Mouse (Mus musculus): ENCODE measurements around the gene Rftn1. TPM values are rescaled to one million over a fixed set of nuclear protein-coding genes. Genes with fewer than 3 reads are reported as not detected.

Rftn1 gene
- polyA plus RNA-seq (2014; fragmentation: Nextera tagmentation; extraction: Ambion mirVana), result 14.4 and 15.5 TPM in 2 replicates

DNA sequence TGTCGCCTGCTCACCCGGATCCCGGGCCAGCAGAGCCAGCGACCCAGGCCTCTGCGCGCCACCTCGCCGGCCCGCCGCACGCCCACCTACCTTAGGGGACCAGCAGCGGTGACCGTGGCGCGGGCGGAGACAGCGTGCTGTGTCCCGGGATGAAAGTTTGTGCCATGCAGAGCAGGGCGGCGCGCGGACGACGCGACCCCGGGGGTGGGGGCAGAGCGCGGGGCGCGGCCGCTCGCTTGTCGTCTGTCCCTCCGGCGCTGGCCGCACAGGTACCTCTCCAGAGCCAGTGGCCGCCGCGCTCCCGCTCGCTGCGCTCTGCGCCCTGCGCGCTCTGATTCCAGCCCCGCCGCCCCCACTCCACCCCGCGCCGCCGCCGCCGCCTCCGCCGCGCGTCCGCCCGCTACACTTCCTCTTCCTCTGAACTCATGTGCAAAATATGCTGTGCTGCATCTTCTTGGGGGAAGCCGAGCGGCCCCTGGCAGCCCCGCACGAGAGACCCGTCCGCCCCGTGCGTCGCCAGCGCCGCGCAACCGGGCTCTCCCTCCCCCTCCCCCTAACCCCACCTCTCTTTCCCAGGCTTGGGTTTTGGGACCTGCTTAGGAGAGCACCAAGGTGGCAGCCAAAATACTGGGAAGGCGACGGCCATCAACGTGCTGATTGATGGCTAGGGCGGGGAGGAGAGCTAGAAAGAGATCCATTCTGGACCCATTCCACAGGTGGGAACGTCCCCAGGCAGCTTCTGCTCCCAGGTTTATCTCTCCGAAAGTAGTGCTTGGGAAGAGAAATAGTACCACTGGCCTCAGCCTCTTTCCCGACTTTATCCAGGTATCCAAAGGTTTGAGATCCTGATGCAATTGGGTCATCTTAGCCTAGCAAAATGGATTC, at the start of gene Rftn1:
TSS of gene Rftn1 (minus strand) at position 544 of the 885 bp plus-strand sequence.
- DNase-seq (ENCODE audit: low spot score), result no peak
- ATAC-seq (ENCODE audit: low read depth), result peak; percentile 62; the same call in 1 of the 2 replicates

DNA sequence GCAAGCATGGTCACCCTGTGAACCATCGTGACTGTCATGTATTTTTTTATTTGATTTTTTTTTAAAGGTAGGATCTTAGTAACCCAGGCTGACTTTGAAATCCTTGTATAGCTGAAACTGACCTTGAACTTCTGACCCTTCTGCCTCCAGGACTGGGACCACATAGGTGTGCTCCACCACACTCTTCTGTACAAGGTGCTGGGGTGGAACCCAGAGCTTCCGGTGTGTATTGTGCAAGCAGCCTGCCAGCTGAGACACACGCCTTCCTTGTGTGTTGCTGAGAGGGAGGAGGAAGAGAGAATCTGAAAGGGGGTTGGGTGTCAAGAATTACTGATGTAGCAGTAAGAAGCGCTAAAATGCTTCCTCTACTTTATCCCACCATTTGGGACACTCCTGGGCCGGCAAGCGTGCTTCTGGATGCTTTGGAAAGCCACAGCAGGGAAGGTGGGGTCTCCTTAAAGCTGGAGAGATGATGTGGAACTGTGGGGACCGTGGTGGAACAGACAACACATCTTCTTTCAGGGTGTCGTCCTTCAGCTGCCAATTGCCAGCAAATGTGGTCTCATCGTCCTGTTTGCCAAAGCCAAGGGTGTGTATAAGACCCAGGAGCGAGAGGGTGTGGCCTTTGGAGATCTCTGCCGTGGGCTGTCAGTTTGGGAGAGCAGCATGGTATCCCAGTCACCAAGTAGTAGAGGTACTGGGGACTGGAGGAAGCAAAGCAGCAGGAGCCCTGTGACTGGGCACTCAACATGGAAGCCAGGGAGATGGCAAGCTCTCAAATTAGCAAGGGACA, 47.5 kb upstream of the Rftn1 start:
- no peak for DNase-seq (ENCODE audit: low spot score)
- Histone ChIP-seq H3K4me1 (ENCODE audit: control insufficient read depth, insufficient read depth, low read length) (no peaks in the 10 kb centered on the region), H3K4me2 (ENCODE audit: low read depth, low read length) (no peak overlapping the region)

More for the DNA sequence above, at the start of gene Rftn1:
- Histone ChIP-seq H3K4me2 (ENCODE audit: low read depth, low read length) (peak within 1 kb of the TSS; percentile 97), H3K9ac (ENCODE audit: low read depth, low read length) (peak within 1 kb of the TSS; percentile 74), H3K4me1 (ENCODE audit: control insufficient read depth, insufficient read depth, low read length) (no peaks in the 10 kb centered on the region), H3K27me3 (replicated peaks; ENCODE audit: control insufficient read depth, insufficient read depth, low read length) (peaks cover 12% of the 10 kb centered on the region; the same call in 1 of the 2 replicates), H3K36me3 (ENCODE audit: control insufficient read depth, insufficient read depth, low read length) (no peaks in the 10 kb centered on the region), H3K27ac (replicated peaks; ENCODE audit: low read depth, low read length) (no peak within 1 kb of the TSS), H3K4me3 (ENCODE audit: low read depth, low read length) (peak within 1 kb of the TSS; percentile 78), H3K9me3 (ENCODE audit: control insufficient read depth, low read length) (no peaks in the 10 kb centered on the region)
- 3% methylated on average over 32 of the region's 79 CpGs for whole genome bisulfite sequencing

DNA sequence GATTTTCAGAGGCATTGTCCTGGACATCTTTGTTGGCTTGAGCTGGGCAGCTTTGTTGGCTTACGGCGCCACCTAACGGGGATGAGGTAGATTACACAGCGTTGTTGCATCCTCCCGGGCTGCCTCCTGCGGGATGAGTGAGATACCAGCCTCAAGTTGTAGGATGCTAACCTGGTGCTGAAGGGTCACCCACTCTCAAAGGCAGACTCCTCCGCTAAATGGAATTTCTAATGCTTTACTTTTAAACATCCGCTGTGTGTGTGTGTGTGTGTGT, 46.9 kb upstream of the Rftn1 start:
- Histone ChIP-seq H3K9ac (ENCODE audit: low read depth, low read length) (no peak overlapping the region), H3K4me3 (ENCODE audit: low read depth, low read length) (no peak overlapping the region), H3K36me3 (ENCODE audit: control insufficient read depth, insufficient read depth, low read length) (no peaks in the 10 kb centered on the region), H3K4me1 (ENCODE audit: control insufficient read depth, insufficient read depth, low read length) (no peaks in the 10 kb centered on the region), H3K27ac (replicated peaks; ENCODE audit: low read depth, low read length) (no peak overlapping the region), H3K9me3 (ENCODE audit: control insufficient read depth, low read length) (no peaks in the 10 kb centered on the region), H3K27me3 (replicated peaks; ENCODE audit: control insufficient read depth, insufficient read depth, low read length) (no peaks in the 10 kb centered on the region), H3K4me2 (ENCODE audit: low read depth, low read length) (no peak overlapping the region)
- DNase-seq (ENCODE audit: low spot score) (peak; percentile 83), ATAC-seq (ENCODE audit: low read depth) (peak; percentile 87)
- 11% methylated on average over 8 of the region's 8 CpGs for WGBS

More for the DNA sequence above, 47.5 kb upstream of the Rftn1 start:
- H3K27ac ChIP-seq (replicated peaks; ENCODE audit: low read depth, low read length), result no peak overlapping the region
- no peaks in the 10 kb centered on the region for H3K27me3 ChIP-seq (replicated peaks; ENCODE audit: control insufficient read depth, insufficient read depth, low read length)
- no peak overlapping the region for H3K9ac ChIP-seq (ENCODE audit: low read depth, low read length)
- no peaks in the 10 kb centered on the region for H3K9me3 ChIP-seq (ENCODE audit: control insufficient read depth, low read length)
- no peak overlapping the region for H3K4me3 ChIP-seq (ENCODE audit: low read depth, low read length)
- no peaks in the 10 kb centered on the region for H3K36me3 ChIP-seq (ENCODE audit: control insufficient read depth, insufficient read depth, low read length)
- 55% methylated on average over 11 of the region's 11 CpGs for WGBS
- ATAC-seq (ENCODE audit: low read depth), result no peak

DNA sequence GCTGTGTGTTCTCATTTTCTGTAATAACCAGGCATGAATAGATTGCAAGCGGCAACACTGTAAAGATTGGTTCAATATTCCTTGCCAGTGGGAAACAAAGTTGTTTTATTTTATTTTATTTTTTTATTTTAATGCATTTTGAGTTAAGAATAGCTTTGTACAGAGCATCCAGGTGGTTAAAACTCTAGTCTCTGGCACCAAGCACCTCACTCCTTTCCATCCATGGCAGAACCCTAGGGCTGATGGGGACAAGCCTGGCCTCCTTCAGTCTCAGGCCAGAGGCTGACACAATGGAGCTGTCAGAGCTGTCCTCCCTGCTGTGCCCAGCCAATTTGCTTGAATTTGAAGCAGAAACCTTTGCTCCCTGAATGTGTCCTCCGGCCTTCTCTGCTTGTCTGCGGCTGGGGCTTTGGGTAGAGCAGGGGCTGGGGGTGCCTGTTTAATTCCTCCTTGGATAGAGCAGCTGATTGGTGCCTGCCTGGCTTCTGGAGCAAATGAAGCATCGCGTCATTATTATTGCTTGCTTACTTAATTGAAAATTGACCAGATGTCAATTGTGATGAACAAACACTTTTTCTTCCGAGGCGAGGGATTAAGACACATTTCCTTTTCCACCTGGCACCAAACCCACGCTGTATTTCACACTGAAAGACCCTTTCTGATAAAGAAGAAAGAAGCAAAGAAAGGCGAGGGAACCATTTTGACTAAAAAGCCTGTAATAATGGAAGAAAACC, 46.4 kb upstream of the Rftn1 start:
- DNase-seq (ENCODE audit: low spot score), result peak; percentile 51
- Histone ChIP-seq H3K4me3 (ENCODE audit: low read depth, low read length) (no peak overlapping the region), H3K27me3 (replicated peaks; ENCODE audit: control insufficient read depth, insufficient read depth, low read length) (no peaks in the 10 kb centered on the region), H3K9ac (ENCODE audit: low read depth, low read length) (no peak overlapping the region), H3K27ac (replicated peaks; ENCODE audit: low read depth, low read length) (no peak overlapping the region), H3K9me3 (ENCODE audit: control insufficient read depth, low read length) (no peaks in the 10 kb centered on the region), H3K4me2 (ENCODE audit: low read depth, low read length) (no peak overlapping the region), H3K4me1 (ENCODE audit: control insufficient read depth, insufficient read depth, low read length) (no peaks in the 10 kb centered on the region), H3K36me3 (ENCODE audit: control insufficient read depth, insufficient read depth, low read length) (no peaks in the 10 kb centered on the region)
- peak; percentile 83; the same call in 1 of the 2 replicates for ATAC-seq (ENCODE audit: low read depth)
- 46% methylated on average over 9 of the region's 9 CpGs for WGBS

DNA sequence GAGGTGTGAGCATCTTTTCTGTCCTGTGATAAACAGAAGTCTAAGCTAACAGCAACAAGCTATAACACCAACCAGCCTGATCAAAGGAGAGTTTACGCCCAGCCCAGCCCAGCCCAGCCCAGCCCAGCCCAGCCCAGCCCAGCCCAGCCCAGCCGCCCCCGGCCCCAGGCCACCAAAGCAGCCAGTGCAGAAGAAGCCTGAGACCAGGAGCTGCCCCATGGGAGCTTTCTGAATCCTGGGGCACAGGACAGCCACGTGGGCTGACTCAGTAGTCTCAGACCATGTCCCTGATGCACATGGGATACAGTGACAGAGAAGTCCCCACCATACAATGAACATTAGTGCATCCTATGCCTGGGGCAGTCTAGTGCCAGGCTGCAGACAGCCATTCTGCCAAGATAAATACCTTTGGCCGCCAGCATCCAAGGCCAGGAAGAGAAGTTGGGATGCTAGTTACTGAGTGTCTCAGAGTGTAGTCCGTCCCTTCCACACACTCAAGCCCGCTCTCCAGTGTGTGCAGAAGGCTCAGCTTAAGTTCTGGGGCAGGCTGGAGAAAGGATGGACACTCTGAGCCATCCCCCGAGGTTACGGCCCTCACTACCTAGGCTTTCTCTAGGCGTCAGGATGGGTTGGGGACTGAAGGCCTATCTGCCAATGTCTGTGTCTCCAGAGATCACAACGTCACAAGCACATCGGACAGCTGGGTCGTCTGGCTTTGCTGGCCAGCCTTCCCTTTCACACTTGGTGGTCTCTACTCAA, 45.6 kb upstream of the Rftn1 start:
- Histone ChIP-seq H3K9me3 (ENCODE audit: control insufficient read depth, low read length) (no peaks in the 10 kb centered on the region), H3K36me3 (ENCODE audit: control insufficient read depth, insufficient read depth, low read length) (no peaks in the 10 kb centered on the region), H3K9ac (ENCODE audit: low read depth, low read length) (no peak overlapping the region), H3K27ac (replicated peaks; ENCODE audit: low read depth, low read length) (no peak overlapping the region), H3K4me1 (ENCODE audit: control insufficient read depth, insufficient read depth, low read length) (no peaks in the 10 kb centered on the region), H3K27me3 (replicated peaks; ENCODE audit: control insufficient read depth, insufficient read depth, low read length) (no peaks in the 10 kb centered on the region), H3K4me3 (ENCODE audit: low read depth, low read length) (no peak overlapping the region), H3K4me2 (ENCODE audit: low read depth, low read length) (no peak overlapping the region)
- ATAC-seq (ENCODE audit: low read depth), result no peak; the same call in 1 of the 2 replicates
- no peak for DNase-seq (ENCODE audit: low spot score)
- WGBS, result 55% methylated on average over 13 of the region's 13 CpGs

DNA sequence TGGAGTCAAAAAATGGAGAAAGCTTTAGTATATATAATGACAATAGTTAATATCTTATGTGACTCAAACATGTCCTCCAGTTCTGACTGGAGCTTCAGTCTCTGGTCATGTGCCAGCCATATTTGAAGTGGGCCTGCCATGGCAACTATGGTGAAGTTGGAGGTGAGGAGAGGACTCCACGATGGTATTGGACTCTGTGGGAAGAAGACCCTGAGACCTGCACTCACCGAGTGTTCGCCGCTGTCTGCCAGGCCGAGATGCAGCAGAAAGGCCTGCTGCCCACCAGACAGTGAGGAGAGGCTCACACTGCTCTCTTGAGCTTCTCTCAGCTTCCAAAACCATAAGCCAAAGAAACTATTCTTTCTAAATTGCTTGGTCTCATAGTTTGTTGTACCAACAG, 43.5 kb upstream of the Rftn1 start:
- ATAC-seq (ENCODE audit: low read depth), result no peak
- Histone ChIP-seq H3K4me1 (ENCODE audit: control insufficient read depth, insufficient read depth, low read length) (no peaks in the 10 kb centered on the region), H3K27me3 (replicated peaks; ENCODE audit: control insufficient read depth, insufficient read depth, low read length) (no peaks in the 10 kb centered on the region), H3K4me3 (ENCODE audit: low read depth, low read length) (no peak overlapping the region), H3K36me3 (ENCODE audit: control insufficient read depth, insufficient read depth, low read length) (no peaks in the 10 kb centered on the region), H3K4me2 (ENCODE audit: low read depth, low read length) (no peak overlapping the region), H3K27ac (replicated peaks; ENCODE audit: low read depth, low read length) (no peak overlapping the region), H3K9ac (ENCODE audit: low read depth, low read length) (no peak overlapping the region), H3K9me3 (ENCODE audit: control insufficient read depth, low read length) (no peaks in the 10 kb centered on the region)
- WGBS, result 93% methylated on average over 5 of the region's 5 CpGs
- no peak for DNase-seq (ENCODE audit: low spot score)

DNA sequence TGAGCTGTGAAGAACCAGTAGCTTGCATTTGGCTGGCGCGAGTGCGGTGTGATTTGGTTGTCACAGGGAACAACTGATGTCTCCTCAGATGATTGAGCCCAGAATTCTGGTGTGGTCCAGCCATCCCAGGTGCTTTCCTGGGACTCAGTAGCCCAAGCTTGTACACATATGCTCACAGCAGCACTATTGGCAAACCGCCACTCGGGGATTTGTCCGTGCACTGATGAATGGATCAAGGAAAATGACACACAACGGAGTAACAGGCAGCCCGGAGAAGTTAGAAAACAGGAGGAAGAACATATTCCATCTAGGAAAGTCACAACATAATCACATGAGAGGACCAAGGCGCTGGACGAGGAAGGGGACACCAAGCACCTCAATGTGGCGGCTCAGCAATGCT, 42.3 kb upstream of the Rftn1 start:
- Histone ChIP-seq H3K4me3 (ENCODE audit: low read depth, low read length) (no peak overlapping the region), H3K4me1 (ENCODE audit: control insufficient read depth, insufficient read depth, low read length) (no peaks in the 10 kb centered on the region), H3K4me2 (ENCODE audit: low read depth, low read length) (no peak overlapping the region), H3K27ac (replicated peaks; ENCODE audit: low read depth, low read length) (no peak overlapping the region), H3K36me3 (ENCODE audit: control insufficient read depth, insufficient read depth, low read length) (no peaks in the 10 kb centered on the region), H3K27me3 (replicated peaks; ENCODE audit: control insufficient read depth, insufficient read depth, low read length) (no peaks in the 10 kb centered on the region), H3K9me3 (ENCODE audit: control insufficient read depth, low read length) (no peaks in the 10 kb centered on the region), H3K9ac (ENCODE audit: low read depth, low read length) (no peak overlapping the region)
- no peak for ATAC-seq (ENCODE audit: low read depth)
- no peak for DNase-seq (ENCODE audit: low spot score)
- 86% methylated on average over 11 of the region's 11 CpGs for WGBS

DNA sequence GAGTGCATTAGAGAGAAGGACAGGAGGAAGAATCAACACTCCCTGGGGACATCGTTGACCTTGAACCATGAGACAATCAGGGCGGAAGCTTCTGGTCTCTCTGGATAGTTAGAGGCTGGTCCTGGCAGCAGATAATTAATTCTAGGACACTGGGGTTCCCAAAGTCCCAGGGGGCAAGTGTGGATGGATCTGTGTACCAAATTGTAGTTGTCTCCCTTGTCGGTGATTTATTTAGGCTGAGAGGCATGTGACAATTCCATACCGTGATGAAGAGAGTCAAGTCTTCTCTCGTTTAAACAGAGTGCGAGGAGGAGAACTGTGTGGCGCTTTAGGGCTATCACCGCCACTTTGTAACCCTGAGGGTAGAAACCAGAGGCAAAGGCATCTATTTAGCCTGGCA, 40.7 kb upstream of the Rftn1 start:
- 86% methylated on average over 8 of the region's 8 CpGs for WGBS

More for the DNA sequence above, 40.7 kb upstream of the Rftn1 start:
- Histone ChIP-seq H3K4me1 (ENCODE audit: control insufficient read depth, insufficient read depth, low read length) (no peaks in the 10 kb centered on the region), H3K9ac (ENCODE audit: low read depth, low read length) (no peak overlapping the region), H3K4me2 (ENCODE audit: low read depth, low read length) (no peak overlapping the region), H3K4me3 (ENCODE audit: low read depth, low read length) (no peak overlapping the region), H3K27me3 (replicated peaks; ENCODE audit: control insufficient read depth, insufficient read depth, low read length) (no peaks in the 10 kb centered on the region), H3K9me3 (ENCODE audit: control insufficient read depth, low read length) (no peaks in the 10 kb centered on the region), H3K36me3 (ENCODE audit: control insufficient read depth, insufficient read depth, low read length) (no peaks in the 10 kb centered on the region), H3K27ac (replicated peaks; ENCODE audit: low read depth, low read length) (no peak overlapping the region)
- no peak for DNase-seq (ENCODE audit: low spot score)
- ATAC-seq (ENCODE audit: low read depth), result no peak

Measured in embryonic facial prominence, embryonic 14.5 days (tissue).